Mouse (Mus musculus) cerebellum, adult 9-10 months (tissue): ENCODE results near the gene Tdpoz3.
"Not testable (repeated sequence)": the region's sequence is repeated elsewhere in the genome, so short reads cannot be mapped to it uniquely, and the experiment has no call there.

Experiments
- DNase-seq: peaks from one replicate; pipeline ENCODE4 v3.0.0; 2022

Gene Tdpoz3

DNA sequence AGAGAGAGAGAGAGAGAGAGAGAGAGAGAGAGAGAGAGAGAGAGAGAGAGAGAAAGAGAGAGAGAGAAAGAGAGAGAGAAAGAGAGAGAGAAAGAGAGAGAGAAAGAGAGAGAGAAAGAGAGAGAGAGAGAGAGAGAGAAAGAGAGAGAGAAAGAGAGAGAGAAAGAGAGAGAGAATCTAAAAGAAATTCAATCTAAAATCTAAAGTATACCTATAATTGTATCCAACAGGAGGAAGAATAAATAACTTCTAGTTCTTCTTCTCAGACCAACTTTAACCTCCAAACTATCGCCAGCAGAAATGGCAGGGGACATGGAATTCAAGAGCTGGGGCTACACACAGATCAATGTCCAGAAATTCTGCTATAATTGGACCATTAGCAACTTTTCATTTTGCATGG is at the start of gene Tdpoz3:
TSS of gene Tdpoz3 (plus strand) at position 301 of the 400 bp plus-strand sequence.
- DNase-seq = not testable (repeated sequence)

DNA sequence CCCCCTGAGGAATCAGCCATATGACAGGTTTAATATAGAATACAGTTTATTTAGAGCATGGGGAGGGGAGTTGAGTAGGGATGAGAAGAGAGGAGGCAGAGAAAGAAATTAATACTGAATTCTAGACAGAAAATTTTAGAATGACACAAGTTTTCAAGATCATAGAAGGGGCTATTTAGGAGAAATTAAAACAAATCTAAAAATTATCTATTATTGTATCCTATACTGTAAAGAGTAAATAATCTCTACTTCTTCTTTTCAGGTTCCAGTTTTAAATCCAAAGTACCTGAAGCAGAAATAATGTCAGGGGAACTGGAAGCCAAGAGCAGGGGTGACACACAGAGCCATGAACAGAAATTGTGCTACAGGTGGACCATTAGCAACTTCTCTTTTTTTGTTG is 29.7 kb upstream of the Tdpoz3 start, which contains the start of gene Tdpoz4:
TSS of gene Tdpoz4 (plus strand) at position 301 of the 400 bp plus-strand sequence.
- DNase-seq = not testable (repeated sequence)

DNA sequence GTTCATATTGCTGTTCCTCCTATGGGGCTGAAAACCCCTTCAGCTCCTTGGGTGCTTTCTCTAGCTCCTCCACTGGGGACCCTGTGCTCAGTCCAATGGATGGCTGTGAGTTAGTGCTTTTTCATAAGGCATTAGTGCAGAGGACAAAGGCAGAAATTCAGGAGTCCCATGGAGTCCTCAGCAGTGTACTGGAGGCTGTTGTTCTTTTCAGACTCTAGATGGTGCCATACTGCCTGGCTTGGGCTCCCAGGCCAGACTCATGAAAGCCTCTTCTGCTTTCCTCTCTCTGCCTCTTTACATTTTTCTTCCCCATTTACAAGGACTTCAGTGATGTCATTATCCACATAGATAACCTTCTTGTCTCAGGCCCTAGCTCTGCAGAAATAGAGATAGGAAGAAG is 12.5 kb upstream of the Tdpoz3 start:
- not testable (repeated sequence) for DNase-seq

DNA sequence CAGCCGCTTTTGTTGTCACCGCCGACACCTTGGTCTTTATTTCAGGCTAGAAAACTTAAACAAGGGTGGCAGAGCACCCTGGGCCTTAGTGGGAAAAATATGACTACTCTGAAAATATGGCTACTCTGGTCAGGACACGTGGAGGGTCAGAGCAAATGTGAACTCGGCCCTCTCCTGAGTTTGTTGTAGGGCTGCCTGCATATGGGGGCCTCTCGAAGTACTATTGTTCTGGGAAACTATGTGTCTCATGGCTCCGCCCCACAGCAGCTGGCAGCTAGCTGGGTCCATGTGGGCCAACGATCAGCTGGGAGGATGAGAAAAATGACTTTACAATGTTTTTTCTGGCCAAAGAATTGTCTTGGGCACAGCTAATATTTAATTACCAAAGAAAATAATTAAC is 33.1 kb downstream of the Tdpoz3 start:
- not testable (repeated sequence) for DNase-seq

DNA sequence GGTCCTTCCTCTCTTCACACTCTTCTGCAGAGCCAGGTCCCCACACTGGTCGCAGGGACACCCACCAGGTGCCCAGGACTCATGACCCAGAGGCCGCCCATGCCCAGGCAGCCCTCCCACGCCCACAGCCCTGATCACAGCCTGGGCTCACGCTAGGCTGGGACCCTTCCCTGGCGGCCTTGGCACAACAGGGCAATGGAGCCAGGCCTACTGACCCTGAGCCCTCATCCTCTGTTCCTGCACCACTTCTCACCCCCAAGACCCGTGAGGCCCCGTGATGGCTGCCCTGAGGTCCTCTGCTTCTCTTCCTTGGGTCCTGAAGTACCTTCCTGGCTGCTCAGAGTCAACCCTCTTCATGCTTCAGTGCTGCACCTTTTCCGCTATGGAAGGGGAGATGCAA is 44.8 kb downstream of the Tdpoz3 start:
- DNase-seq = not testable (repeated sequence)
